7 mouse cellular contexts compared by ENCODE assay signal in the genomic region with DNA sequence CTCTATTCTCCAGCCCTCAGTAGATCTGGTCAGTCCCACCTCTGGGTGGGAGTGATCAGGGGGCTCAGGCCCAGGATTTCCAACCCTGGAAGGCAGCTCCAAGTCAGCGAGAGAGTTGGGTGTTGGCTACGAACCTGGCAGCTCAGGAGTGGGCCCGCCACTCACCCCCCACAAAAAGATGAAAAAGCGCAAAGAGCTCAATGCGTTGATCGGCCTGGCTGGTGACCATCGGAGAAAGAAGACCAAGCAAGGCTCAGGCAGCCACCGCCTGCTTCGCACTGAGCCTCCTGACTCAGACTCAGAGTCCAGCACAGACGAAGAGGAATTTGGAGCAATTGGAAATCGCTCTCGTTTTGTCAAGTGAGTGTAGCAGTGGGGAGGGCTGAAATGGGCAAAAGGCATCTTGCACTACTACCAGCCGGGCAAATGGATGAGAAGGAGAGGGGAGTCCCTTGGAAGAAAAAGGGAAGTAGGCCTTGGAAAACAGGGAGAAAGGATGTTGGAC. TPM values are rescaled to one million over a fixed set of nuclear protein-coding genes. Genes with fewer than 3 reads are reported as not detected.
DNase-seq lines count a peak whose midpoint lies in the region; ATAC-seq lines count a peak whose summit lies in the region.

No protein-coding gene starts in this region.

- peak overlapping the region; percentile 88 for H3K9ac ChIP-seq in embryonic facial prominence, embryonic 13.5 days
- H3K9ac ChIP-seq in hindbrain, embryonic 16.5 days (ENCODE audit: low read depth, low read length): peak overlapping the region; percentile 93
- H3K9ac ChIP-seq in midbrain, embryonic 14.5 days (replicated peaks; ENCODE audit: low read length): peak overlapping the region; percentile 80

- 48% methylated on average over 13 of the region's 13 CpGs for WGBS in embryonic facial prominence, embryonic 13.5 days
- WGBS in hindbrain, embryonic 16.5 days: 49% methylated on average over 13 of the region's 13 CpGs
- WGBS in midbrain, embryonic 14.5 days: 57% methylated on average over 13 of the region's 13 CpGs

- no peak overlapping the region for H3K27ac ChIP-seq in embryonic facial prominence, embryonic 13.5 days
- H3K27ac ChIP-seq in hindbrain, embryonic 16.5 days (ENCODE audit: low read depth, low read length): no peak overlapping the region
- no peak overlapping the region for H3K27ac ChIP-seq in midbrain, embryonic 14.5 days (replicated peaks; ENCODE audit: low read depth, low read length)

- peak overlapping the region; percentile 75 for H3K4me2 ChIP-seq in embryonic facial prominence, embryonic 13.5 days
- H3K4me2 ChIP-seq in hindbrain, embryonic 16.5 days (ENCODE audit: low read length): peak overlapping the region; percentile 81
- peak overlapping the region; percentile 88 for H3K4me2 ChIP-seq in midbrain, embryonic 14.5 days (ENCODE audit: low read length)

- peaks cover 23% of the 10 kb centered on the region for H3K36me3 ChIP-seq in embryonic facial prominence, embryonic 13.5 days
- peaks cover 10% of the 10 kb centered on the region for H3K36me3 ChIP-seq in hindbrain, embryonic 16.5 days (ENCODE audit: control insufficient read depth, insufficient read depth, low read length)
- peaks cover 20% of the 10 kb centered on the region for H3K36me3 ChIP-seq in midbrain, embryonic 14.5 days (ENCODE audit: control insufficient read depth, insufficient read depth, low read length)

- no peak for ATAC-seq in embryonic facial prominence, embryonic 13.5 days (ENCODE audit: insufficient number of reproducible peaks, insufficient read depth, low FRiP score, low TSS enrichment, low read depth)
- no peak for ATAC-seq in hindbrain, embryonic 16.5 days
- ATAC-seq in midbrain, embryonic 14.5 days (ENCODE audit: low FRiP score, low TSS enrichment): no peak

- peak; percentile 6 to 7 for DNase-seq in spleen, postnatal 14 days (ENCODE audit: low spot score in 2 of 2)
- DNase-seq in spleen, postnatal 36 days (ENCODE audit: low spot score in 2 of 2): no peak
- DNase-seq in midbrain, embryonic 14.5 days: no peak
- DNase-seq in left cerebral cortex, postnatal 25 days (ENCODE audit: low spot score in 2 of 2): no peak
- DNase-seq in embryo, embryonic 10 days (ENCODE audit: low spot score): no peak

- peak overlapping the region; percentile 77 for H3K4me3 ChIP-seq in embryonic facial prominence, embryonic 13.5 days
- peak overlapping the region; percentile 82 for H3K4me3 ChIP-seq in hindbrain, embryonic 16.5 days (ENCODE audit: low read length)
- H3K4me3 ChIP-seq in midbrain, embryonic 14.5 days (replicated peaks; ENCODE audit: low read depth, low read length): peak overlapping the region; percentile 73

- H3K4me1 ChIP-seq in embryonic facial prominence, embryonic 13.5 days: peaks cover 20% of the 10 kb centered on the region
- H3K4me1 ChIP-seq in hindbrain, embryonic 16.5 days (ENCODE audit: control insufficient read depth, insufficient read depth, low read depth, low read length): peaks cover 19% of the 10 kb centered on the region
- H3K4me1 ChIP-seq in midbrain, embryonic 14.5 days (ENCODE audit: control insufficient read depth, insufficient read depth, low read length): peaks cover 12% of the 10 kb centered on the region

- H3K27me3 ChIP-seq in embryonic facial prominence, embryonic 13.5 days: no peaks in the 10 kb centered on the region; the same call in 1 of the 2 replicates
- H3K27me3 ChIP-seq in hindbrain, embryonic 16.5 days (replicated peaks; ENCODE audit: control insufficient read depth, insufficient read depth, low read length): no peaks in the 10 kb centered on the region; the same call in 1 of the 2 replicates
- no peaks in the 10 kb centered on the region for H3K27me3 ChIP-seq in midbrain, embryonic 14.5 days (ENCODE audit: control insufficient read depth, insufficient read depth, low read length)

- intact Hi-C loops in left cerebral cortex, postnatal 25 days (cut with DNase I): no loop called here

- no peaks in the 10 kb centered on the region for H3K9me3 ChIP-seq in embryonic facial prominence, embryonic 13.5 days
- no peaks in the 10 kb centered on the region for H3K9me3 ChIP-seq in hindbrain, embryonic 16.5 days (ENCODE audit: control insufficient read depth, low read length)
- no peaks in the 10 kb centered on the region for H3K9me3 ChIP-seq in midbrain, embryonic 14.5 days (ENCODE audit: control insufficient read depth, low read length)

RNA-seq across cellular contexts. Expression of gene Efcab14, which starts 1.0 kb away (rescaled TPM):
- polyA plus RNA-seq in embryonic facial prominence, embryonic 13.5 days (2015; fragmentation: Nextera tagmentation; extraction: Ambion mirVana): 37.4 and 37.9 TPM in 2 replicates
- 16.1 and 19.0 TPM in 2 replicates for polyA plus RNA-seq in hindbrain, embryonic 16.5 days (2015; fragmentation: Nextera tagmentation; extraction: Ambion mirVana)
- polyA plus RNA-seq in midbrain, embryonic 14.5 days (2014; fragmentation: Nextera tagmentation; extraction: Ambion mirVana): 16.3 and 25.4 TPM in 2 replicates
- total RNA-seq in left cerebral cortex, postnatal 25 days (2021): 10 to 100 TPM; 50.9 to 52.1 TPM

RNA-seq across cellular contexts. Expression of gene Tex38, which starts 42.3 kb away (rescaled TPM):
- 0.53 TPM in 1 of 2 replicates, not detected in the other for polyA plus RNA-seq in embryonic facial prominence, embryonic 13.5 days (2015; fragmentation: Nextera tagmentation; extraction: Ambion mirVana)
- 0.20 and 0.33 TPM in 2 replicates for polyA plus RNA-seq in hindbrain, embryonic 16.5 days (2015; fragmentation: Nextera tagmentation; extraction: Ambion mirVana)
- 0.28 and 0.37 TPM in 2 replicates for polyA plus RNA-seq in midbrain, embryonic 14.5 days (2014; fragmentation: Nextera tagmentation; extraction: Ambion mirVana)
- not detected for total RNA-seq in left cerebral cortex, postnatal 25 days (2021)

RNA-seq across cellular contexts. Expression of gene Atpaf1, which starts 46.1 kb away (rescaled TPM):
- 56.7 and 60.5 TPM in 2 replicates for polyA plus RNA-seq in embryonic facial prominence, embryonic 13.5 days (2015; fragmentation: Nextera tagmentation; extraction: Ambion mirVana)
- 37.7 and 38.6 TPM in 2 replicates for polyA plus RNA-seq in hindbrain, embryonic 16.5 days (2015; fragmentation: Nextera tagmentation; extraction: Ambion mirVana)
- 37.8 and 44.3 TPM in 2 replicates for polyA plus RNA-seq in midbrain, embryonic 14.5 days (2014; fragmentation: Nextera tagmentation; extraction: Ambion mirVana)
- total RNA-seq in left cerebral cortex, postnatal 25 days (2021): 10 to 100 TPM; 53.1 to 63.6 TPM

Comparison
In these comparisons a context has a peak if more than half of its experiments do, and no peak if none do; other contexts are left out.
1. DNase-seq: peak in spleen, postnatal 14 days (2 of 2); none in spleen, postnatal 36 days (0 of 2), midbrain, embryonic 14.5 days (single experiment), left cerebral cortex, postnatal 25 days (0 of 2) and embryo, embryonic 10 days (single experiment).
2. Peak in every context shown above with its lines, with median percentiles within 50 percentile points of each other: H3K4me2 ChIP-seq, H3K4me3 ChIP-seq and H3K9ac ChIP-seq.